Mouse (Mus musculus): ENCODE measurements around the gene Dio2.

Dio2 gene

GRCm38 (mm10) chr12:90738388-90739223 lies at the start of gene Dio2:
TSS of gene Dio2 (minus strand) at chr12:90738438.
- DNase-seq (ENCODE audit: low spot score in 2 of 2) = no peak

- DNase-seq (ENCODE audit: low spot score in 2 of 2) = no peak
Observed at GRCm38 (mm10) chr12:90781438-90781837, 43.2 kb upstream of the Dio2 start.

GRCm38 (mm10) chr12:90744752-90745151 lies 6.5 kb upstream of the Dio2 start:
- DNase-seq (ENCODE audit: low spot score in 2 of 2) = no peak

GRCm38 (mm10) chr12:90743633-90744032 lies 5.4 kb upstream of the Dio2 start:
- no peak for DNase-seq (ENCODE audit: low spot score in 2 of 2)

- peak; percentile 29 to 74 for DNase-seq (ENCODE audit: low spot score in 2 of 2)
Observed at GRCm38 (mm10) chr12:90740468-90740867, 2.2 kb upstream of the Dio2 start.

GRCm38 (mm10) chr12:90737932-90738331 lies 306 bp downstream of the Dio2 start:
- no peak for DNase-seq (ENCODE audit: low spot score in 2 of 2)

- DNase-seq (ENCODE audit: low spot score in 2 of 2) = no peak
Observed at GRCm38 (mm10) chr12:90735447-90735846, 2.8 kb downstream of the Dio2 start.

GRCm38 (mm10) chr12:90734503-90734902 lies 3.7 kb downstream of the Dio2 start:
- no peak for DNase-seq (ENCODE audit: low spot score in 2 of 2)

GRCm38 (mm10) chr12:90733721-90734120 lies 4.5 kb downstream of the Dio2 start:
- DNase-seq (ENCODE audit: low spot score in 2 of 2) = no peak

- DNase-seq (ENCODE audit: low spot score in 2 of 2) = peak; percentile 44 to 71
Observed at GRCm38 (mm10) chr12:90729648-90730047, 8.6 kb downstream of the Dio2 start.

- DNase-seq (ENCODE audit: low spot score in 2 of 2) = no peak
Observed at GRCm38 (mm10) chr12:90725107-90725506, 13.1 kb downstream of the Dio2 start.

GRCm38 (mm10) chr12:90724644-90725043 lies 13.6 kb downstream of the Dio2 start:
- no peak for DNase-seq (ENCODE audit: low spot score in 2 of 2)

- DNase-seq (ENCODE audit: low spot score in 2 of 2) = no peak
Observed at GRCm38 (mm10) chr12:90694135-90694534, 44.1 kb downstream of the Dio2 start.

Measured in urinary bladder, postnatal 4 days (tissue).